Mouse (Mus musculus) CH12.LX (cell line): ENCODE data around the gene Tmem39b. TPM values are rescaled to one million over a fixed set of nuclear protein-coding genes. Genes with fewer than 3 reads are reported as not detected.
"Not testable (repeated sequence)": the region's sequence is repeated elsewhere in the genome, so short reads cannot be mapped to it uniquely, and the experiment has no call there.

ENCODE experiments used
- DNase-seq: peaks from one replicate; pipeline ENCODE4 v3.0.0-alpha.2; 2013; ENCODE audit errors: extremely low read depth
- H3K27ac ChIP-seq: 2 replicates; pipeline ENCODE4 v1.5.1; 2012; ENCODE audit warnings: low read depth, mild to moderate bottlenecking, control low read depth, moderate library complexity; ENCODE audit not compliant: insufficient read depth
- H3K27me3 ChIP-seq: replicated peaks from 2 replicates; pipeline ENCODE3; 2012; ENCODE audit warnings: inconsistent platforms
- H3K36me3 ChIP-seq, 2 experiments: replicated peaks in 1 of 2; 2 replicates each; pipeline versions ENCODE3 to v1.6.1; 2012; ENCODE audit warnings: inconsistent platforms in 1 of 2, low read length in 1 of 2, mild to moderate bottlenecking in 1 of 2, mixed read lengths in 1 of 2, moderate library complexity in 1 of 2; ENCODE audit not compliant: control insufficient read depth in 1 of 2, insufficient read depth in 1 of 2
- H3K4me1 ChIP-seq, 2 experiments: 2 replicates each; pipeline ENCODE4 v1.6.1; 2012; ENCODE audit warnings: inconsistent platforms in 1 of 2, moderate library complexity in 1 of 2; ENCODE audit not compliant: insufficient read depth in 2 of 2, control insufficient read depth in 1 of 2
- H3K4me2 ChIP-seq: 2 replicates; pipeline ENCODE4 v1.6.1; 2012; ENCODE audit warnings: low read depth, mild to moderate bottlenecking, control low read depth; ENCODE audit not compliant: poor library complexity, insufficient read depth, severe bottlenecking
- H3K4me3 ChIP-seq, 3 experiments: fragments of 150-350 bp in 1 of 3; sonication (generic) in 1 of 3; replicated peaks in 1 of 3; 2 replicates each; pipeline versions ENCODE3 to v1.5.1; 2011 to 2012; ENCODE audit warnings: low read depth in 2 of 3, low read length in 2 of 3, mild to moderate bottlenecking in 2 of 3, moderate library complexity in 2 of 3, control low read depth in 1 of 3, improper control_type of control experiment in 1 of 3, inconsistent platforms in 1 of 3, mixed read lengths in 1 of 3; ENCODE audit not compliant: poor library complexity in 1 of 3
- H3K79me2 ChIP-seq: replicated peaks from 2 replicates; pipeline ENCODE4 v1.6.1; 2012; ENCODE audit warnings: mild to moderate bottlenecking, moderate library complexity; ENCODE audit not compliant: control insufficient read depth, poor library complexity, insufficient read depth, severe bottlenecking; ENCODE audit errors: extremely low read depth
- H3K9ac ChIP-seq: 2 replicates; pipeline ENCODE4 v1.6.1; 2012; ENCODE audit warnings: low read depth, mild to moderate bottlenecking, control low read depth, moderate library complexity; ENCODE audit not compliant: insufficient read depth
- H3K9me3 ChIP-seq: replicated peaks from 2 replicates; pipeline ENCODE3; 2012; ENCODE audit warnings: low read length, inconsistent platforms, mixed read lengths
- BHLHE40 ChIP-seq: IDR thresholded peaks from 2 replicates; pipeline ENCODE4 v1.6.1; 2011; ENCODE audit warnings: mild to moderate bottlenecking, low read depth, low read length, improper control_type of control experiment
- CHD1 ChIP-seq: IDR thresholded peaks from 2 replicates; pipeline ENCODE4 v1.6.1; 2012; ENCODE audit warnings: low read depth, low read length, improper control_type of control experiment, inconsistent platforms
- CHD2 ChIP-seq: IDR thresholded peaks from 2 replicates; pipeline ENCODE4 v1.6.1; 2011; ENCODE audit warnings: low read length, improper control_type of control experiment
- CTCF ChIP-seq, 2 experiments: IDR thresholded peaks in 1 of 2; conservative IDR thresholded peaks in 1 of 2; 2 replicates each; pipeline ENCODE4 v1.5.1; 2011 to 2012; ENCODE audit warnings: low read depth in 2 of 2, low read length in 2 of 2, improper control_type of control experiment in 1 of 2, inconsistent platforms in 1 of 2, mild to moderate bottlenecking in 1 of 2, moderate library complexity in 1 of 2
- E2F4 ChIP-seq: IDR thresholded peaks from 2 replicates; pipeline ENCODE4 v1.6.1; 2011; ENCODE audit warnings: low read depth, low read length, improper control_type of control experiment; ENCODE audit not compliant: insufficient replicate concordance
- ETS1 ChIP-seq: conservative IDR thresholded peaks from 2 replicates; pipeline ENCODE4 v1.6.1; 2012; ENCODE audit warnings: low read depth, mild to moderate bottlenecking, inconsistent platforms, low read length, improper control_type of control experiment, moderate library complexity
- GABPA ChIP-seq: IDR thresholded peaks from 2 replicates; pipeline ENCODE4 v1.6.1; 2012; ENCODE audit warnings: low read depth, low read length, improper control_type of control experiment, inconsistent platforms; ENCODE audit not compliant: insufficient replicate concordance
- KAT2A ChIP-seq: IDR thresholded peaks from 2 replicates; pipeline ENCODE4 v1.6.1; 2012; ENCODE audit warnings: low read length, improper control_type of control experiment, inconsistent platforms; ENCODE audit not compliant: insufficient replicate concordance
- MAFK ChIP-seq: IDR thresholded peaks from 2 replicates; pipeline ENCODE4 v1.6.1; 2011; ENCODE audit warnings: low read length, improper control_type of control experiment; ENCODE audit not compliant: insufficient replicate concordance
- MAX ChIP-seq: IDR thresholded peaks from 2 replicates; pipeline ENCODE4 v1.6.1; 2011; ENCODE audit warnings: low read length, improper control_type of control experiment
- MAZ ChIP-seq: IDR thresholded peaks from 2 replicates; pipeline ENCODE4 v1.6.1; 2012; ENCODE audit warnings: low read depth, mild to moderate bottlenecking, inconsistent platforms, low read length, improper control_type of control experiment, moderate library complexity
- MYC ChIP-seq: IDR thresholded peaks from 2 replicates; pipeline ENCODE4 v1.6.1; 2011; ENCODE audit warnings: low read depth, mild to moderate bottlenecking, improper control_type of control experiment, low read length
- NELFE ChIP-seq: IDR thresholded peaks from 2 replicates; pipeline ENCODE4 v1.6.1; 2011; ENCODE audit warnings: low read depth, low read length, improper control_type of control experiment
- NRF1 ChIP-seq: IDR thresholded peaks from 2 replicates; pipeline ENCODE4 v1.6.1; 2014; ENCODE audit warnings: low read depth, mild to moderate bottlenecking, inconsistent platforms, low read length, improper control_type of control experiment, moderate library complexity
- POLR2A ChIP-seq: IDR thresholded peaks from 2 replicates; pipeline ENCODE4 v1.6.1; 2011; ENCODE audit warnings: low read depth, mild to moderate bottlenecking, improper control_type of control experiment, low read length
- RCOR1 ChIP-seq: conservative IDR thresholded peaks from 2 replicates; pipeline ENCODE4 v1.6.1; 2012; ENCODE audit warnings: low read depth, mild to moderate bottlenecking, inconsistent platforms, low read length, improper control_type of control experiment
- SMC3 ChIP-seq: IDR thresholded peaks from 2 replicates; pipeline ENCODE4 v1.6.1; 2011; ENCODE audit warnings: low read depth, low read length, improper control_type of control experiment
- USF1 ChIP-seq: IDR thresholded peaks from 2 replicates; pipeline ENCODE4 v1.6.1; 2014; ENCODE audit warnings: low read depth, mild to moderate bottlenecking, inconsistent platforms, low read length, improper control_type of control experiment
- ZMIZ1 ChIP-seq: IDR thresholded peaks from 2 replicates; pipeline ENCODE4 v1.6.1; 2012; ENCODE audit warnings: low read depth, mild to moderate bottlenecking, inconsistent platforms, low read length, improper control_type of control experiment
- ZNF384 ChIP-seq: IDR thresholded peaks from 2 replicates; pipeline ENCODE4 v1.6.1; 2012; ENCODE audit warnings: low read depth, low read length, improper control_type of control experiment, inconsistent platforms
- dilution Hi-C: fragments of 300-500 bp; cut with MboI; formaldehyde crosslinking; loops from 2 replicates; pipeline ENCODE4 v1.14.3; 2020; ENCODE audit warnings: low sequenced_read_pairs; ENCODE audit not compliant: extremely low pct_unique_long_range_greater_than_20kb, extremely low pct_ligation_motif_present
- in situ Hi-C: fragments of 300-500 bp; cut with MboI; formaldehyde crosslinking; loops from 3 replicates; pipeline ENCODE4 v1.14.3; 2019; ENCODE audit warnings: low sequenced_read_pairs, low pct_ligation_motif_present, low pct_unique_long_range_greater_than_20kb, mixed read lengths
- polyA plus RNA-seq: library from polyadenylated mRNA; unstranded; fragments of >175 nt; gene quantifications from 2 replicates; pipeline ENCODE4 v1.2.1, GENCODE M21; 2012; ENCODE audit warnings: low read depth; ENCODE audit not compliant: insufficient read length
- total RNA-seq, 2 experiments: library from RNA; depleted of rRNA; stranded (reverse); fragments of 300-350 nt in 1 of 2; fragments of >200 nt in 1 of 2; gene quantifications; 2 replicates each; pipeline ENCODE4 v1.2.3; 2012 to 2014

The Tmem39b gene
- total and polyA plus RNA-seq, 3 experiments = 11.3 to 37.7 (median 14.6) TPM

- peaks cover 0 to 53% of the 10 kb centered on the region in 2 experiments for H3K36me3 ChIP-seq
- DNase-seq, H3K9me3 ChIP-seq, H3K4me3 ChIP-seq, dilution Hi-C loops, in situ Hi-C loops, H3K27me3 ChIP-seq, H3K27ac ChIP-seq, H3K9ac ChIP-seq, H3K4me2 ChIP-seq: not testable (repeated sequence)
- TF ChIP-seq ZNF384 = 0 out of 2 replicates have a peak, but pooled peaks have one; percentile 22
- peaks cover 5 to 67% of the 10 kb centered on the region in 2 experiments; a peak in 3 of 4 replicates for H3K4me1 ChIP-seq
- peaks cover 93% of the 10 kb centered on the region for H3K79me2 ChIP-seq
Measured at GRCm38 (mm10) chr4:129735485-129735884, 38.8 kb upstream of the Tmem39b start.

GRCm38 (mm10) chr4:129731423-129731822, 34.8 kb upstream of the Tmem39b start:
- H3K9me3 ChIP-seq = no peaks in the 10 kb centered on the region
- no peak for TF ChIP-seq CHD2
- TF ChIP-seq NELFE = no peak
- no peak for TF ChIP-seq ETS1
- no peak for TF ChIP-seq NRF1
- TF ChIP-seq CHD1 = no peak
- TF ChIP-seq ZMIZ1 = no peak
- no peak for TF ChIP-seq KAT2A
- no peak for TF ChIP-seq MYC
- TF ChIP-seq USF1 = no peak
- no peak for TF ChIP-seq MAX
- peaks cover 71% of the 10 kb centered on the region for H3K79me2 ChIP-seq
- no peak overlapping the region for H3K9ac ChIP-seq
- no peak for DNase-seq
- no peaks in the 10 kb centered on the region for H3K27me3 ChIP-seq
- in situ Hi-C loops (no loop called here), dilution Hi-C loops (no loop called here)
- no peak overlapping the region for H3K4me3 ChIP-seq
- H3K4me1 ChIP-seq = peaks cover 5 to 42% of the 10 kb centered on the region in 2 experiments; a peak in 3 of 4 replicates
- peaks cover 12 to 66% of the 10 kb centered on the region in 2 experiments for H3K36me3 ChIP-seq
- no peak overlapping the region for H3K27ac ChIP-seq
- H3K4me2 ChIP-seq = no peak overlapping the region

GRCm38 (mm10) chr4:129716310-129716709, 19.7 kb upstream of the Tmem39b start:
- H3K4me1 ChIP-seq = no peaks in the 10 kb centered on the region
- H3K36me3 ChIP-seq = peaks cover 66 to 83% of the 10 kb centered on the region in 2 experiments
- no peaks in the 10 kb centered on the region for H3K27me3 ChIP-seq
- no peak overlapping the region for H3K9ac ChIP-seq
- H3K9me3 ChIP-seq = no peaks in the 10 kb centered on the region
- in situ Hi-C loops = loop anchor here (25.0 kb wide), 1 partner anchor 371 kb away; no protein-coding TSS in a partner anchor
- H3K4me3 ChIP-seq = no peak overlapping the region
- dilution Hi-C loops = no loop called here
- no peak overlapping the region for H3K4me2 ChIP-seq
- no peak overlapping the region for H3K27ac ChIP-seq
- no peak for DNase-seq
- TF ChIP-seq GABPA = no peak
- no peak for TF ChIP-seq MAFK
- no peak for TF ChIP-seq POLR2A
- no peak for TF ChIP-seq E2F4
- no peak for TF ChIP-seq CTCF (conservative IDR thresholded peaks at IDR 0.05 in 1 of 2, IDR thresholded peaks at IDR 0.05 in 1 of 2; ENCODE audit: low read depth in 2 of 2, low read length in 2 of 2)
- TF ChIP-seq BHLHE40 = no peak
- no peak for TF ChIP-seq ZNF384
- TF ChIP-seq MAZ = no peak
- no peak for TF ChIP-seq RCOR1
- TF ChIP-seq ZMIZ1 = no peak
- no peak for TF ChIP-seq SMC3
- peaks cover 4% of the 10 kb centered on the region for H3K79me2 ChIP-seq
